8 mouse cellular contexts compared by ENCODE assay signal in genomic region chr11:6528186-6529006, GRCm38 (mm10). TPM values are rescaled to one million over a fixed set of nuclear protein-coding genes. Genes with fewer than 3 reads are reported as not detected.
DNase-seq lines count a peak whose midpoint lies in the region; ATAC-seq and TF ChIP-seq lines count a peak whose summit lies in the region.

No protein-coding gene starts in this region.

- TF ChIP-seq CTCF in heart, adult 2 months (IDR thresholded peaks at IDR 0.05): peak; percentile 98

- peak; percentile 91 for ATAC-seq in embryonic facial prominence, embryonic 13.5 days (ENCODE audit: insufficient number of reproducible peaks, insufficient read depth, low FRiP score, low TSS enrichment, low read depth)
- ATAC-seq in limb, embryonic 13.5 days (ENCODE audit: low FRiP score, low read depth): peak; percentile 96
- peak; percentile 96 for ATAC-seq in midbrain, embryonic 16.5 days

- peak; percentile 99 for DNase-seq in 3134 (ENCODE audit: extremely low read depth, insufficient read length, low spot score)
- DNase-seq in adrenal gland, postnatal 36 days: peak; percentile 98 to 99
- DNase-seq in heart, adult 2 months: peak; percentile 97 to 99
- peak; percentile 96 to 99 for DNase-seq in kidney, adult 8-10 months
- peak; percentile 99 for DNase-seq in spleen, postnatal 10 days (ENCODE audit: low spot score in 2 of 2)

- H3K4me1 ChIP-seq in embryonic facial prominence, embryonic 13.5 days: peaks cover 10% of the 10 kb centered on the region; the same call in 1 of the 2 replicates
- peaks cover 2% of the 10 kb centered on the region; the same call in 1 of the 2 replicates for H3K4me1 ChIP-seq in heart, adult 2 months (ENCODE audit: control insufficient read depth, insufficient read depth, low read length)
- H3K4me1 ChIP-seq in limb, embryonic 13.5 days: peaks cover 17% of the 10 kb centered on the region
- peaks cover 9% of the 10 kb centered on the region for H3K4me1 ChIP-seq in midbrain, embryonic 16.5 days (ENCODE audit: control insufficient read depth, insufficient read depth, low read length)

- peaks cover 30% of the 10 kb centered on the region for H3K36me3 ChIP-seq in embryonic facial prominence, embryonic 13.5 days
- H3K36me3 ChIP-seq in heart, adult 2 months (ENCODE audit: control insufficient read depth, insufficient read depth, low read length): peaks cover 5% of the 10 kb centered on the region; the same call in 1 of the 2 replicates
- H3K36me3 ChIP-seq in limb, embryonic 13.5 days: peaks cover 30% of the 10 kb centered on the region
- H3K36me3 ChIP-seq in midbrain, embryonic 16.5 days (ENCODE audit: control insufficient read depth, insufficient read depth, low read length): peaks cover 14% of the 10 kb centered on the region

- intact Hi-C loops in heart, adult 2 months (cut with DNase I): loop anchor here (5.0 kb wide), 2 partner anchors 51 to 99 kb away; partner anchors contain the start of genes Purb and Tbrg4

- peak; percentile 94 for TF ChIP-seq EP300 in heart, adult 2 months (IDR thresholded peaks at IDR 0.05; ENCODE audit: insufficient read depth, low read depth, low read length)

- H3K27ac ChIP-seq in embryonic facial prominence, embryonic 13.5 days: peak overlapping the region; percentile 89
- H3K27ac ChIP-seq in heart, adult 2 months: peak overlapping the region; percentile 87
- peak overlapping the region; percentile 82 for H3K27ac ChIP-seq in limb, embryonic 13.5 days
- peak overlapping the region; percentile 77 for H3K27ac ChIP-seq in midbrain, embryonic 16.5 days (ENCODE audit: low read length)

- under 1% methylated on average over 51 of the region's 51 CpGs for WGBS in embryonic facial prominence, embryonic 13.5 days
- WGBS in heart, adult 2 months: under 1% methylated on average over 51 of the region's 51 CpGs
- under 1% methylated on average over 51 of the region's 51 CpGs for WGBS in limb, embryonic 13.5 days
- under 1% methylated on average over 51 of the region's 51 CpGs for WGBS in midbrain, embryonic 16.5 days

- H3K9me3 ChIP-seq in embryonic facial prominence, embryonic 13.5 days: no peaks in the 10 kb centered on the region
- H3K9me3 ChIP-seq in limb, embryonic 13.5 days: no peaks in the 10 kb centered on the region
- no peaks in the 10 kb centered on the region for H3K9me3 ChIP-seq in midbrain, embryonic 16.5 days (replicated peaks; ENCODE audit: control insufficient read depth, low read length, poor library complexity, severe bottlenecking)

- peak overlapping the region; percentile 64 for H3K4me3 ChIP-seq in embryonic facial prominence, embryonic 13.5 days
- peak overlapping the region; percentile 62 for H3K4me3 ChIP-seq in heart, adult 2 months
- H3K4me3 ChIP-seq in limb, embryonic 13.5 days: peak overlapping the region; percentile 73
- H3K4me3 ChIP-seq in midbrain, embryonic 16.5 days (ENCODE audit: low read depth, low read length): peak overlapping the region; percentile 62

- peak overlapping the region; percentile 85 for H3K4me2 ChIP-seq in embryonic facial prominence, embryonic 13.5 days
- peak overlapping the region; percentile 92 for H3K4me2 ChIP-seq in limb, embryonic 13.5 days (replicated peaks)
- H3K4me2 ChIP-seq in midbrain, embryonic 16.5 days (ENCODE audit: low read length): peak overlapping the region; percentile 87

- no peaks in the 10 kb centered on the region for H3K79me2 ChIP-seq in heart, adult 2 months (replicated peaks; ENCODE audit: control insufficient read depth, insufficient read depth, low read length)

- H3K9ac ChIP-seq in embryonic facial prominence, embryonic 13.5 days: peak overlapping the region; percentile 86
- peak overlapping the region; percentile 76 for H3K9ac ChIP-seq in heart, adult 2 months (ENCODE audit: low read depth, low read length)
- peak overlapping the region; percentile 84 for H3K9ac ChIP-seq in limb, embryonic 13.5 days
- H3K9ac ChIP-seq in midbrain, embryonic 16.5 days (ENCODE audit: low read depth, low read length): peak overlapping the region; percentile 73

- no peaks in the 10 kb centered on the region for H3K27me3 ChIP-seq in embryonic facial prominence, embryonic 13.5 days
- no peaks in the 10 kb centered on the region for H3K27me3 ChIP-seq in heart, adult 2 months (ENCODE audit: control insufficient read depth, insufficient read depth, low read length)
- no peaks in the 10 kb centered on the region for H3K27me3 ChIP-seq in limb, embryonic 13.5 days
- no peaks in the 10 kb centered on the region for H3K27me3 ChIP-seq in midbrain, embryonic 16.5 days (ENCODE audit: control insufficient read depth, insufficient read depth, low read depth, low read length)

- peak; percentile 90 for TF ChIP-seq POLR2A in heart, adult 2 months (IDR thresholded peaks at IDR 0.05; ENCODE audit: insufficient read depth, low read depth, low read length)

RNA-seq across cellular contexts. Expression of gene Myo1g, which starts 7.6 kb away (rescaled TPM):
- 1 to 10 TPM; 2.0 to 2.3 TPM for total RNA-seq in adrenal gland, postnatal 36 days (2021)
- polyA plus RNA-seq in embryonic facial prominence, embryonic 13.5 days (2015; fragmentation: Nextera tagmentation; extraction: Ambion mirVana): 1.3 and 1.8 TPM in 2 replicates
- 1 to 10 TPM; 1.4 TPM for total RNA-seq in heart, adult 2 months (2021)
- polyA plus RNA-seq in heart, adult 2 months (2012; rRNA removed): 4.1 and 7.2 TPM in 2 replicates
- 1.5 and 2.1 TPM in 2 replicates for polyA plus RNA-seq in limb, embryonic 13.5 days (2015; fragmentation: Nextera tagmentation; extraction: Ambion mirVana)
- 0.19 and 0.53 TPM in 2 replicates for polyA plus RNA-seq in midbrain, embryonic 16.5 days (2015; fragmentation: Nextera tagmentation; extraction: Ambion mirVana)

RNA-seq across cellular contexts. Expression of gene Ccm2, which starts 18.3 kb away (rescaled TPM):
- 10 to 100 TPM; 32.0 to 45.7 TPM for total RNA-seq in adrenal gland, postnatal 36 days (2021)
- polyA plus RNA-seq in embryonic facial prominence, embryonic 13.5 days (2015; fragmentation: Nextera tagmentation; extraction: Ambion mirVana): 79.5 and 80.2 TPM in 2 replicates
- total RNA-seq in heart, adult 2 months (2021): 10 to 100 TPM; 25.6 to 28.5 TPM
- 47.8 and 54.1 TPM in 2 replicates for polyA plus RNA-seq in heart, adult 2 months (2012; rRNA removed)
- 99.0 and 102 TPM in 2 replicates for polyA plus RNA-seq in limb, embryonic 13.5 days (2015; fragmentation: Nextera tagmentation; extraction: Ambion mirVana)
- polyA plus RNA-seq in midbrain, embryonic 16.5 days (2015; fragmentation: Nextera tagmentation; extraction: Ambion mirVana): 81.4 and 84.3 TPM in 2 replicates

RNA-seq across cellular contexts. Expression of gene Purb, which starts 52.7 kb away (rescaled TPM):
- total RNA-seq in adrenal gland, postnatal 36 days (2021): 10 to 100 TPM; 72.5 to 82.2 TPM
- 26.9 and 28.6 TPM in 2 replicates for polyA plus RNA-seq in embryonic facial prominence, embryonic 13.5 days (2015; fragmentation: Nextera tagmentation; extraction: Ambion mirVana)
- total RNA-seq in heart, adult 2 months (2021): 10 to 100 TPM; 28.0 to 31.5 TPM
- polyA plus RNA-seq in heart, adult 2 months (2012; rRNA removed): 5.0 and 9.3 TPM in 2 replicates
- polyA plus RNA-seq in limb, embryonic 13.5 days (2015; fragmentation: Nextera tagmentation; extraction: Ambion mirVana): 30.5 and 32.1 TPM in 2 replicates
- polyA plus RNA-seq in midbrain, embryonic 16.5 days (2015; fragmentation: Nextera tagmentation; extraction: Ambion mirVana): 11.2 and 11.7 TPM in 2 replicates

Comparison
In these comparisons a context has a peak if more than half of its experiments do, and no peak if none do; other contexts are left out.
1. Peak in every context shown above with its lines: DNase-seq, ATAC-seq, H3K4me3 ChIP-seq and H3K27ac ChIP-seq.